Mouse (Mus musculus) cerebellum, adult 2 months (tissue): ENCODE measurements around the gene Fgd6.

Source experiments
- CTCF ChIP-seq: fragments of 200-500 bp; IDR thresholded peaks from 2 replicates; pipeline ENCODE4 v1.5.1; 2011; ENCODE audit warnings: low read depth, mild to moderate bottlenecking, control low read depth, low read length, moderate library complexity, borderline replicate concordance; ENCODE audit not compliant: insufficient read depth
- POLR2A ChIP-seq: fragments of 200-500 bp; IDR thresholded peaks from 2 replicates; pipeline ENCODE4 v1.6.1; 2011; ENCODE audit warnings: low read length, control low read depth, borderline replicate concordance; ENCODE audit not compliant: insufficient read depth

DNA sequence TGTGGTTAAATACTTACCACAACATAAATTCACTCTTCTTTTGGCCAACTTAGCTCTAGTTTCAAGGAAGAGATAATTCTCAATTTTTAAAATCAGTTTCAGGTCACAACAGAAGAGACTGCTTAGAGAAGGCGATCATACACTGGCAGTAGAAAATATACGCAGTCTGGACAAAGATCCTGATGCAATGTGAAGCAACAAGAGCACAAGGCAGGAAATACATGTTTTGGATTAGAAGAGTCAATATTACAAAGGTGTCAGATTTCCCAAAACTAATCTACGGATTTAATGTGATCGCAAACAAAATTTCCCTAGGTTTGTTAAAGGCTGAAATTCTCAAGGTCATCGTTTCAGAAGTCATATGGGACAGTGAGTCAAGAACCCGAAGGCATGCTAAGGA lies 4.6 kb upstream of the Fgd6 start:
- TF ChIP-seq CTCF: no peak
- no peak for TF ChIP-seq POLR2A
